Mouse (Mus musculus): Measurements from ENCODE around the gene Pilrb2. TPM values are rescaled to one million over a fixed set of nuclear protein-coding genes. Genes with fewer than 3 reads are reported as not detected.

Pilrb2 gene
- 100 to 1,000 TPM; 304 to 357 TPM for total RNA-seq (2023)

DNA sequence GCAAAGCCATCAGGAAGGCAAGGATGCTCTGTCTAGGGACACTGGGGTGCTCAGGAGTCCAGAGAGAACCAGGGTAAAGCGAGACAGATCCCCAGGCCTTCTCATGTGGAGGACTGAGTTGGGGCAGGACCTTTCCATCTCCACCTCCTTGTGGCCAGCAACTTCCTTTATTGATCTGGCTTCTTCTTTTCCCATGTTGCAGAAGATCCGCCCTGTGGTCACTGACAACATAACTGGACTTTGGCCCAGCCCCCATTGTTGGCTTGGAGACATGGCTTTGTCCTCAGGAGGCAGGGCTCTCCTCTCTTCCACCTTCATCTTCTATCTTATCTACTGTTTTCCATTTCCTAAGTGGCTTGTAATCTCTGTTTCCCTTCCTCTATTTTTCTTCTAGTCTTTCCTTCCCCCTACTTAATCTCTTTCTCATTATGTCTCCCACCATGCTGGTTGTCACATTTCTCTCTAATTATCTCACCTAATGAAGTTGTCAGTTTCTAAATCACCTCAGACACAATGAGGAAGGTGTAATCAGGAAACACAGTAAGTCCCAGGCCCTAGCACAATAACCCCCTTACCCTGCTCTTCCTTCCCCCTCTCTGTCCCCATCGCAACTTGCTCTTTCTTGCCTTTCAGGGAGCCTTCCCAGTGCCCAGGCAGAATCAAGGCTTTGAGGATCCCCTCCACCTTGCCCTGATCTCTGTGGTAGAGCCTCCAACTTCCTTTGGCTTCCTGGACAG lies at the start of gene Pilrb2:
Gene Pilrb2, minus strand, starts transcription at position 172 of the 737 bp plus-strand sequence.

DNA sequence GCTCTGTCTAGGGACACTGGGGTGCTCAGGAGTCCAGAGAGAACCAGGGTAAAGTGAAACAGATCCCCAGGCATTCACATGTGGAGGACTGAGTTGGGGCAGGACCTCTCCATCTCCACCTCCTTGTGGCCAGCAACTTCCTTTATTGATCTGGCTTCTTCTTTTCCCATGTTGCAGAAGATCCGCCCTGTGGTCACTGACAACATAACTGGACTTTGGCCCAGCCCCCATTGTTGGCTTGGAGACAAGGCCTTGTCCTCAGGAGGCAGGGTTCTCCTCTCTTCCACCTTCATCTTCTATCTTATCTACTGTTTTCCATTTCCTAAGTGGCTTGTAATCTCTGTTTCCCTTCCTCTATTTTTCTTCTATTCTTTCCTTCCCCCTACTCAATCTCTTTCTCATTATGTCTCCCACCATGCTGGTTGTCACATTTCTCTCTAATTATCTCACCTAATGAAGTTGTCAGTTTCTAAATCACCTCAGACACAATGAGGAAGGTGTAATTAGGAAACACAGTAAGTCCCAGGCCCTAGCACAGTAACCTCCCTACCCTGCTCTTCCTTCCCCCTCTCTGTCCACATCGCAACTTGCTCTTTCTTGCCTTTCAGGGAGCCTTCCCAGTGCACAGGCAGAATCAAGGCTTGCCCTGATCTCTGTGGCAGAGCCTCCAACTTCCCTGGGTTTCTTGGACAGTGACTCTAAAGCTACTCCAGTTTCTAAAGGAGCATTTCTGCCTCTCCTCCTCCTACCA lies 13.5 kb downstream of the Pilrb2 start, which contains the start of gene Pilrb1:
Gene Pilrb1, minus strand, starts transcription at position 147 of the 751 bp plus-strand sequence.

DNA sequence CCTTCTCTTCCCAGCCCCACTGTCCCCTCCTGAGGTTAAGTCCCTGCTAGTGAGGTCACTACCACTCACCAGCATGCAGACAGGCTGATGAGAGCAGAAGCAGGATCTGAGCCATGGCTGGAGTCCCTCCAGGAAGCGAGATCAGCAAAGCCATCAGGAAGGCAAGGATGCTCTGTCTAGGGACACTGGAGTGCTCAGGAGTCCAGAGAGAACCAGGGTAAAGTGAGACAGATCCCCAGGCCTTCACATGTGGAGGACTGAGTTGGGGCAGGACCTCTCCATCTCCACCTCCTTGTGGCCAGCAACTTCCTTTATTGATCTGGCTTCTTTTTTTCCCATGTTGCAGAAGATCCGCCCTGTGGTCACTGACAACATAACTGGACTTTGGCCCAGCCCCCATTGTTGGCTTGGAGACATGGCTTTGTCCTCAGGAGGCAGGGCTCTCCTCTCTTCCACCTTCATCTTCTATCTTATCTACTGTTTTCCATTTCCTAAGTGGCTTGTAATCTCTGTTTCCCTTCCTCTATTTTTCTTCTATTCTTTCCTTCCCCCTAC lies 35.6 kb downstream of the Pilrb2 start, which contains the start of gene Pilra:
Gene Pilra, minus strand, starts transcription at position 316 of the 555 bp plus-strand sequence.

Other genes starting within 250 kb of the Pilrb2 start
- not detected for gene Fbxo24, start 242.8 kb downstream of the Pilrb2 start, total RNA-seq (2023)
- gene Lrch4, start 242.7 kb downstream of the Pilrb2 start, total RNA-seq (2023), result 100 to 1,000 TPM; 230 to 264 TPM
- 10 to 100 TPM; 46.8 to 54.6 TPM for gene Gm20605, start 242.6 kb downstream of the Pilrb2 start, total RNA-seq (2023)
- 10 to 100 TPM; 82.6 to 84.7 TPM for gene Sap25, start 230.5 kb downstream of the Pilrb2 start, total RNA-seq (2023)
- gene Irs3, start 226.1 kb downstream of the Pilrb2 start, total RNA-seq (2023), result not detected
- gene Agfg2, start 187.1 kb downstream of the Pilrb2 start, total RNA-seq (2023), result 10 to 100 TPM; 19.8 to 21.9 TPM
- gene Nyap1, start 130.2 kb downstream of the Pilrb2 start, total RNA-seq (2023), result 1 to 10 TPM in 1 of 2 experiments, under 1 TPM in 1; 0.94 to 1.2 TPM
- 100 to 1,000 TPM; 192 to 213 TPM for gene Tsc22d4, start 126.1 kb downstream of the Pilrb2 start, total RNA-seq (2023)
- gene Ppp1r35, start 93.0 kb downstream of the Pilrb2 start, total RNA-seq (2023), result 10 to 100 TPM; 19.3 to 22.4 TPM
- gene Mepce, start 84.2 kb downstream of the Pilrb2 start, total RNA-seq (2023), result 10 to 100 TPM; 45.3 to 50.6 TPM
- gene Zcwpw1, start 84.0 kb downstream of the Pilrb2 start, total RNA-seq (2023), result 1 to 10 TPM; 3.7 to 5.0 TPM
- gene Pilra, start 35.5 kb downstream of the Pilrb2 start, total RNA-seq (2023), result 100 to 1,000 TPM; 435 to 464 TPM
- gene Pilrb1, start 13.7 kb downstream of the Pilrb2 start, total RNA-seq (2023), result 100 to 1,000 TPM; 320 to 398 TPM
- not detected for gene Cyp3a13, start 49.8 kb upstream of the Pilrb2 start, total RNA-seq (2023)
- gene Gjc3, start 91.3 kb upstream of the Pilrb2 start, total RNA-seq (2023), result not detected
- gene Azgp1, start 109.7 kb upstream of the Pilrb2 start, total RNA-seq (2023), result not detected
- gene Smok3a, start 149.4 kb upstream of the Pilrb2 start, total RNA-seq (2023), result not detected
- gene Smok3b, start 149.6 kb upstream of the Pilrb2 start, total RNA-seq (2023), result not detected
- gene Smok3c, start 181.4 kb upstream of the Pilrb2 start, total RNA-seq (2023), result not detected
- 10 to 100 TPM; 11.2 to 12.3 TPM for gene Zkscan1, start 213.3 kb upstream of the Pilrb2 start, total RNA-seq (2023)
- gene Zscan21, start 245.1 kb upstream of the Pilrb2 start, total RNA-seq (2023), result 1 to 10 TPM; 7.0 to 7.9 TPM

Measured in monocyte, adult 59 days (primary cell).